In genomic region chr4:128698011-128698861, GRCm38 (mm10) we compare ENCODE assay signal across 9 mouse cellular contexts. TPM values are rescaled to one million over a fixed set of nuclear protein-coding genes. Genes with fewer than 3 reads are reported as not detected.
DNase-seq lines count a peak whose midpoint lies in the region; ATAC-seq lines count a peak whose summit lies in the region.
"Had no signal": no experiment of that assay in that cellular context is flagged by ENCODE, and none has a peak within 500 bp of the region (broad histone marks: within the 10 kb centered on the region; RNA-seq: fewer than 3 reads in every experiment).

No protein-coding gene starts in this region.

- H3K4me1 ChIP-seq in hindbrain, embryonic 11.5 days (replicated peaks; ENCODE audit: control insufficient read depth, insufficient read depth, low read length) = peaks cover 3% of the 10 kb centered on the region; the same call in 1 of the 2 replicates
- peaks cover 48% of the 10 kb centered on the region for H3K4me1 ChIP-seq in stomach, embryonic 16.5 days (ENCODE audit: control insufficient read depth, insufficient read depth, low read length)

- no peak overlapping the region for H3K9ac ChIP-seq in hindbrain, embryonic 11.5 days (ENCODE audit: low read depth, low read length)
- H3K9ac ChIP-seq in stomach, embryonic 16.5 days (ENCODE audit: low read length) = peak overlapping the region; percentile 24; the same call in 1 of the 2 replicates
- H3K9ac ChIP-seq: liver, embryonic 14.5 days had no signal

- no peak overlapping the region for H3K4me3 ChIP-seq in hindbrain, embryonic 11.5 days (ENCODE audit: low read depth, low read length)
- no peak overlapping the region for H3K4me3 ChIP-seq in stomach, embryonic 16.5 days (replicated peaks; ENCODE audit: low read length)

- peak overlapping the region; percentile 47 for H3K27ac ChIP-seq in hindbrain, embryonic 11.5 days (ENCODE audit: low read depth, low read length)
- H3K27ac ChIP-seq in stomach, embryonic 16.5 days (ENCODE audit: low read length) = peak overlapping the region; percentile 87
- H3K27ac ChIP-seq: liver, embryonic 14.5 days had no signal

- H3K4me2 ChIP-seq in hindbrain, embryonic 11.5 days (replicated peaks; ENCODE audit: low read depth, low read length) = no peak overlapping the region
- no peak overlapping the region for H3K4me2 ChIP-seq in stomach, embryonic 16.5 days (ENCODE audit: low read depth, low read length)

- WGBS in hindbrain, embryonic 11.5 days = 55% methylated on average over 12 of the region's 12 CpGs
- WGBS in stomach, embryonic 16.5 days = 26% methylated on average over 12 of the region's 12 CpGs

- DNase-seq in 3T3-L1 (ENCODE audit: low read depth, low spot score) = peak; percentile 57
- DNase-seq in adrenal gland, postnatal 14 days = peak; percentile 72
- peak; percentile 75 for DNase-seq in gastrocnemius, adult 18-20 months (ENCODE audit: low spot score)
- DNase-seq in hindbrain, embryonic 11.5 days (ENCODE audit: low spot score) = no peak
- DNase-seq in layer of hippocampus, adult 9-11 months = peak; percentile 78
- peak; percentile 49 for DNase-seq in lung, postnatal 36 days

- H3K36me3 ChIP-seq in hindbrain, embryonic 11.5 days (ENCODE audit: control insufficient read depth, insufficient read depth, low read length) = no peaks in the 10 kb centered on the region
- no peaks in the 10 kb centered on the region for H3K36me3 ChIP-seq in stomach, embryonic 16.5 days (ENCODE audit: control insufficient read depth, insufficient read depth, low read length)

- no peak; the same call in 1 of the 2 replicates for ATAC-seq in hindbrain, embryonic 11.5 days (ENCODE audit: low FRiP score)
- peak; percentile 87 for ATAC-seq in stomach, embryonic 16.5 days (ENCODE audit: insufficient read depth, low FRiP score)
- no peak for ATAC-seq in cerebellum, adult (ENCODE audit: insufficient number of reproducible peaks, low FRiP score, low TSS enrichment)

- no peaks in the 10 kb centered on the region for H3K27me3 ChIP-seq in hindbrain, embryonic 11.5 days (ENCODE audit: control insufficient read depth, insufficient read depth, low read length)
- H3K27me3 ChIP-seq in stomach, embryonic 16.5 days (ENCODE audit: control insufficient read depth, insufficient read depth, low read length) = no peaks in the 10 kb centered on the region

- H3K9me3 ChIP-seq in hindbrain, embryonic 11.5 days (ENCODE audit: control insufficient read depth, low read length) = no peaks in the 10 kb centered on the region
- no peaks in the 10 kb centered on the region for H3K9me3 ChIP-seq in stomach, embryonic 16.5 days (replicated peaks; ENCODE audit: control insufficient read depth, low read length)

RNA-seq across cellular contexts. Expression of gene Phc2, which starts 43.7 kb away (rescaled TPM):
- 79.0 and 79.8 TPM in 2 replicates for total RNA-seq in adrenal gland, postnatal 14 days (2021)
- 10 to 100 TPM; 17.6 to 22.9 TPM for total RNA-seq in gastrocnemius, adult 18-20 months (2021)
- 46.8 and 92.2 TPM in 2 replicates for polyA plus RNA-seq in hindbrain, embryonic 11.5 days (2014; fragmentation: Nextera tagmentation; extraction: Ambion mirVana)
- 12.7 TPM in 2 replicates for polyA plus RNA-seq in stomach, embryonic 16.5 days (2015; fragmentation: Nextera tagmentation; extraction: Ambion mirVana)

RNA-seq across cellular contexts. Expression of gene A3galt2, which starts 56.9 kb away (rescaled TPM):
- total RNA-seq in adrenal gland, postnatal 14 days (2021) = 0.26 TPM in 2 replicates
- not detected for total RNA-seq in gastrocnemius, adult 18-20 months (2021)
- polyA plus RNA-seq in hindbrain, embryonic 11.5 days (2014; fragmentation: Nextera tagmentation; extraction: Ambion mirVana) = 0.42 and 0.51 TPM in 2 replicates
- polyA plus RNA-seq in stomach, embryonic 16.5 days (2015; fragmentation: Nextera tagmentation; extraction: Ambion mirVana) = 0.10 TPM in 2 replicates
